Mouse (Mus musculus): ENCODE measurements around the gene Trdmt1.

DNA sequence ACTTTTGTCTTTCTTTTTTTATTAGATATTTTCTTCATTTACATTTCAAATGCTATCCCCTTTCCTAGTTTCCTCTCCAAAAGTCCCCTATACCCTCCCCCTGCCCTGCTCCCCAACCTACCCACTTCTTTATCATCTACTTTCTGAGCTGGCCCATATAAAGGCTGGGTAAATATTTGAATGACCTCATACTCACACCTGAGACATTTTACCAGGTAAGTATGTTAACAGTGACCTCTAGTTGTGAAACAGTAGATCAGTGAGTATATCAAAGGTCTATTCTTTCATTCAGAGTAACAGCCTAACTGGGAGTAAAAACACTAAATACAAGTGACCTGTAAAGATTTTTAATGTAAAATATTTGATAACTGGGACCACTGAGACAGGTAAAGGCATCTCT is 7.7 kb downstream of the Trdmt1 start:
- TF ChIP-seq CTCF (IDR thresholded peaks at IDR 0.05; ENCODE audit: control insufficient read depth, insufficient read depth, low read length) (no peak), POLR2A (IDR thresholded peaks at IDR 0.05; ENCODE audit: borderline replicate concordance, control insufficient read depth, low read depth, low read length) (no peak)

All from bone marrow, adult 2 months (tissue).